Mouse (Mus musculus) thymus, postnatal 10 days (tissue): ENCODE results near the gene Ccar1.
"Not testable (repeated sequence)": the region's sequence is repeated elsewhere in the genome, so short reads cannot be mapped to it uniquely, and the experiment has no call there.

Source experiments
- DNase-seq, 2 experiments: peaks; one replicate each; pipeline ENCODE4 v3.0.0; 2021; ENCODE audit warnings: low spot score in 2 of 2

Gene Ccar1

DNA sequence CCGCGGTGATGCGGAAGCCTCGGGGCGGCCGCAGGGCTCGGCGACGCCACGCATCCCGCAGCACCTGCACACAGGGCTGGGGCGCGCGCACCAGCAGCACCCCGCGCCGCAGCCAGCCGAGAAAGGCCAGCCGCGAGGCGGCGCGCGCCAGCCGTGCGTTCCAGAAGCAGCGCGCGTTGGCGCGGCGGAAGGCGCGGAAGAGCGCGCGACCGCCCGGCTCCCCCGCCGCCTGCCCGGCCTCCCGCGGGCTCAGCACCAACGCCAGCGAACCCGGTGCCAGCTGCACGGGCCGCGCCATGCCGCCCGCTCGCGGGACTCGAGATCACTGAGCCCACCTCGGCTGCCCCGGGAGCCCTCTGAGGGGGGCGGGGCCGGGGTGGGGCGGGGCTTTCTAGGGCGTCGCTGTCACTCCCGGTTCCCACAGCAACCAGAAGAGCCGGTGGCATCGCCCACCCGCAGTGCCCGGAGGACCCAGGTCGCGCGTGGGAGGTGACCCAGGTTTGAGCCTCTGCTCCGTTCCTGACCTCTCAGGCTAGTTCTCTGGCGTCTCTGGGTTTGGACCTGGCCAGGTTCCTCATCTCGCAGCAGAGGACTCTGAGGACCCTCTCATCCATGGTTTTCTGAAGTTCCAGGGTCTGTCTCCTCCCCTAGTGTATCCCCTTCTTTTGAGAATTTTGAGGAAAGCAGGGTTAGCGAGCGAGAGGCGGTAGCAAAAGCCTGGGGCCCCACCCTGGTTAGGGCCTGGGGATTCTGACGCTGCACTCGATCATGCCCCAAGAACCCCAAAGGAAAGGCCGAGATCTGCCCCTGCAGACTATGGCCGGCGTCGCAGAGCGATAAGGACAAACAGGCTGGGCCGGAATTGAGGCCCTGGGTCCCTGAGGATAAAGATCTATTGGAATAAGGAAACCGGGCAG lies 66.1 kb downstream of the Ccar1 start, which contains the start of gene Stox1:
Gene Stox1, minus strand, starts transcription at position 358 of the 917 bp plus-strand sequence.
- peak; percentile 22 to 64 for DNase-seq

DNA sequence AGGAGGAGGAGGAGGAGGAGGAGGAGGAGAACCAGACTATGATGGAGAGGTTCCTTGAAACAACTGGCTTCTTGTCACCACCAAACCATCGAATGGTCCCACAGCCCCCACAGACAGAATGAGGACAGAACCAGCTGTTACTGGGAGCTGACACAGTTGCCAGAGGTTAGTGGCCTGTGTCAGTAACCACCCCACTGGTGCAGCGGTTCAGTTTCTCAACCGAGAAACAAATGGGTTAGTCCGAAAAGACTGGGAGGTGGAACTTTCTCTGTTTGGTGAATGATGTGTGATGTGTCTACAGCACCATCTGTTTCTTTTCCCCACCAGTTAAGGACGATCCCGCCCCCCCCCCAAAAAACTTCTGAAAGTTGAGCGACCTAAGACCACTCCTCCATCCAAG lies 67.2 kb downstream of the Ccar1 start:
- DNase-seq = no peak

DNA sequence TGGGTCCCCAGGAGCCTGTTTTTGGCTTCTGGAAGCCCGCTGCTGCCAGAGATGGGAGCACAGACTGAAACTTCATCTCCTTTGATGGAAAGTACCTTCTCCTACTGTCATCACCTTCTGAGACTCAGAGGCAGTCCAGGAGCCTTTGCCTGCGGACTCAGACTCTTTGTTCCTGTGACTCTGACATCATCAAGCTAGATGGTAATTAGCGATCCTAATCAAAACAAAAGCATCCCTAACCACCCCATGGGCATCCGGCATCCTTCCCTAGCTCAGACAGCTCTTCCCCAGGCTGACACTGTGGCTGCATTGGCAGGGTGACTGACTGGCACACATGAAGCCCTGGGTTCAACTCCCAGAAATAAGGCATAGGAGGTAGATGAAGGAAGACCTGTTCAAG lies 69.4 kb downstream of the Ccar1 start:
- DNase-seq = no peak

DNA sequence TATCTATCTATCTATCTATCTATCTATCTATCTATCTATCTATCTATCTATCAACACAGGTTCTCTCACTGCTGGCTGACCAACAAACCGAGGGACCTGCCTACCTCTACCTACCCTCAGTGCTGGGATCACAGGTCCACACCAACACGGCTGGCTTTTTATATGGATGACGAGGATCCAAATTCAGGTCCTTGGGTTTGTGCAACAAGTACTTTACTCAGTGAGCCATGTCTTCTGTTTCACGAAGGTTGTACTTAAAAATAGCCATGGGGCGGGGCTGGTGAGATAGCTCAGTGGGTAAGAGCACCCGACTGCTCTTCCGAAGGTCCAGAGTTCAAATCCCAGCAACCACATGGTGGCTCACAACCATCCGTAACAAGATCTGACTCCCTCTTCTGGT lies 71.5 kb downstream of the Ccar1 start:
- DNase-seq = not testable (repeated sequence)

DNA sequence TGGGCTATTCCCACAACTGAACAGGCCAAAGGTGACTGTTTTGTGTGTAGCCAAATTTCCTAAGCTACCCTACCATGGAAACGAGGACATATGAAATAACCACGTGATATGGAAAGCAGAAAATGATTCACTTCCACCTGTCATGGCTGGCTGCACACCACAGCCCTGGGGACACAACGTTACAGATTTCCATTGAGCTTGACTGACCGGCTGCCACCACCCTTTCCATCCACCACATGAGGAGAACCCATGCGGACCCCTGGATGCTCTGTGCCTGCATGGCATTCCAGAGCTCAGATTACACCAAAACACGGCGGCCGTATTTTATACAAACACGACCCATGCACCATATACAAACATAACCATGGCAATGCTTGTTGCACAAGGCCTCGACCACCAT lies 78.6 kb downstream of the Ccar1 start:
- no peak for DNase-seq

DNA sequence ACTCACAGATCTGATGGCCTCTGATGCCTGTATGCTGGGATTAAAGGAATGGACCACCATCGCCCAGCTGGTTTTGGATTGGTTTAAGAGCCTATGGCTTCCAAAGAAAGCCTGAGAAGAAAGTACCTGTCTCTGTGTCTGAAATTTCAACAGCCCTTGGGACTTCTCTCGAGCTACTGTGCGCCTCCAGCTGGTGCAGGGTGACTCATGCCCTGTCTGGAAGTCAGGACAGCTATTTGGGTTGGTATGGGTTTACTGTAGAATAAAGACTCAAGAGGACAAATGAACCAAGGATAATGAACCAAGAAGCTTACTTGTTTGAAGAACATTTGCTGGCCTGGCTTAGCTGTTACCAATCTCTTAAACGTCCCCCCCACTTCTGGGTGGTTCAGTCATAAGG lies 88.5 kb downstream of the Ccar1 start:
- no peak for DNase-seq

DNA sequence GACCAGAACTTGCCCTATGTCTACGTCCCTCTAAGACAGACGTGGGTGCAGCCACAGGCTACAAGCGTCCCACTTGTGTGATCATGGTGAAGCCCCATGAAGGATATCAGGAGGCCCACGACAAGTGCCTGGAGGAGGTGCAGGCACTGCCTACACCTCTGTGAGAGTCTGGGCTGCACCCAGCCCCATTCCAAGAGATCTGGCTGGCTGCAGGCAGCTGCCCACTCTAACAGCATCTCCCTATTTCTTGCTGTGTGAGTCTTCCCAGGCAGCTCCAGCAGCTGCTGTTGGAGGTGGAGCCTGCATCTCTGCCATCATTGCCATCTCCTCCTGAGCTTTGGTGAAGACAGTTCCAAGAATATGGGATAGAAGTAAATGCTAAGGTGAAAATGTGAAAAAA lies 89.7 kb downstream of the Ccar1 start:
- DNase-seq = no peak
